Mouse (Mus musculus) heart, embryonic 14.5 days (tissue): ENCODE data around the gene Myo1a. TPM values are rescaled to one million over a fixed set of nuclear protein-coding genes. Genes with fewer than 3 reads are reported as not detected.

Source experiments
- ATAC-seq: fragments of 200-750 bp; cut with Nextera tagmentation; 2 replicates; pipeline ENCODE4 v1.8.0; 2017; ENCODE audit warnings: low read depth, moderate TSS enrichment; ENCODE audit not compliant: insufficient number of reproducible peaks, insufficient read depth, low FRiP score
- H3K27ac ChIP-seq, 2 experiments: fragments of 200-500 bp in 1 of 2; fragments of 300-500 bp in 1 of 2; sonication (generic) in 1 of 2; replicated peaks in 1 of 2; 2 replicates each; pipeline ENCODE4 v1.5.1; 2012 to 2014; ENCODE audit warnings: low read depth in 2 of 2, low read length in 2 of 2, control low read depth in 1 of 2, mild to moderate bottlenecking in 1 of 2, mixed read lengths in 1 of 2; ENCODE audit not compliant: control insufficient read depth in 1 of 2, insufficient read depth in 1 of 2
- H3K27me3 ChIP-seq: fragments of 300-500 bp; sonication (generic); 2 replicates; pipeline ENCODE4 v1.6.1; 2014; ENCODE audit warnings: mild to moderate bottlenecking, low read length, control low read depth; ENCODE audit not compliant: control insufficient read depth, insufficient read depth
- H3K36me3 ChIP-seq: fragments of 300-500 bp; sonication (generic); 2 replicates; pipeline ENCODE4 v1.6.1; 2014; ENCODE audit warnings: mild to moderate bottlenecking, control low read depth, low read length, mixed read lengths; ENCODE audit not compliant: control insufficient read depth, insufficient read depth
- H3K4me1 ChIP-seq, 2 experiments: fragments of 200-500 bp in 1 of 2; fragments of 300-500 bp in 1 of 2; sonication (generic) in 1 of 2; 2 replicates each; pipeline ENCODE4 v1.6.1; 2012 to 2014; ENCODE audit warnings: low read length in 2 of 2, control low read depth in 1 of 2, mixed read lengths in 1 of 2; ENCODE audit not compliant: control insufficient read depth in 2 of 2, insufficient read depth in 2 of 2
- H3K4me2 ChIP-seq: fragments of 300-500 bp; sonication (generic); 2 replicates; pipeline ENCODE4 v1.6.1; 2014; ENCODE audit warnings: mild to moderate bottlenecking, low read length
- H3K4me3 ChIP-seq, 2 experiments: fragments of 200-500 bp in 1 of 2; fragments of 300-500 bp in 1 of 2; sonication (generic) in 1 of 2; 2 replicates each; pipeline ENCODE4 v1.5.1; 2012 to 2014; ENCODE audit warnings: low read length in 2 of 2, mild to moderate bottlenecking in 2 of 2, control low read depth in 1 of 2, low read depth in 1 of 2, moderate library complexity in 1 of 2; ENCODE audit not compliant: control insufficient read depth in 1 of 2, insufficient read depth in 1 of 2
- H3K9ac ChIP-seq: fragments of 300-500 bp; sonication (generic); 2 replicates; pipeline ENCODE4 v1.6.1; 2014; ENCODE audit warnings: mild to moderate bottlenecking, low read length
- H3K9me3 ChIP-seq: fragments of 300-500 bp; sonication (generic); 2 replicates; pipeline ENCODE4 v1.6.1; 2016; ENCODE audit warnings: low read length, control low read depth; ENCODE audit not compliant: control insufficient read depth
- WGBS: fragments of 180-500 bp; shearing (Covaris S2); extraction: QIAGEN DNeasy Blood & Tissue Kit; methylation state at CpG from one replicate; pipeline ENCODE4 v1.1.7; 2014; 5-methylcytosine and 5-hydroxymethylcytosine counted together
- polyA plus RNA-seq: library from polyadenylated mRNA; unstranded; fragments of >200 nt; fragmentation: Nextera tagmentation; extraction: Ambion mirVana; gene quantifications from 2 replicates; pipeline ENCODE4 v1.2.1, GENCODE M21; 2014

Gene Myo1a
- polyA plus RNA-seq, 1 experiment from 2014 or later = 0.12 TPM

DNA sequence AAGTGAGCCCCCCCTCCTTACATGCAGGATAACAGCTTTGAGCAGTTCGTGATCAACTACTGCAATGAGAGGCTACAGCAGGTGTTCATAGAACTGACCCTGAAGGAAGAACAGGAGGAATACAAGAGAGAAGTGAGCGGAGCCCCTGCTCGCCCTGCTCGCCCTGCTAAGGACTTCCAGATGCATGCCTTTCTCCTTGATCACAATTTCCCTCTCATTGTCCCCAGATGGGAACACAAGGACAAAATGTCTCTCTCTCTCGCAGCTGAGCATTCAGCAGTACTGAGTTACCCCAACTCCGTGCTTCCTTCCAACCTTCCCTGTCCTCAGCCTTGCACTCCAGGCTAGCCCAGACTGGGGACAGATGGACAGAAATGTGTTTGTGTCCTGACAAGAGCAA lies 7.8 kb downstream of the Myo1a start:
- WGBS = 61% methylated on average over 6 of the region's 6 CpGs
- H3K27me3 ChIP-seq = no peaks in the 10 kb centered on the region
- H3K4me1 ChIP-seq = peaks cover under 1 to 5% of the 10 kb centered on the region in 2 experiments
- no peaks in the 10 kb centered on the region for H3K9me3 ChIP-seq
- H3K4me3 ChIP-seq = no peak overlapping the region
- no peak overlapping the region for H3K9ac ChIP-seq
- no peak for ATAC-seq
- H3K27ac ChIP-seq = no peak overlapping the region
- H3K4me2 ChIP-seq = no peak overlapping the region
- no peaks in the 10 kb centered on the region for H3K36me3 ChIP-seq

DNA sequence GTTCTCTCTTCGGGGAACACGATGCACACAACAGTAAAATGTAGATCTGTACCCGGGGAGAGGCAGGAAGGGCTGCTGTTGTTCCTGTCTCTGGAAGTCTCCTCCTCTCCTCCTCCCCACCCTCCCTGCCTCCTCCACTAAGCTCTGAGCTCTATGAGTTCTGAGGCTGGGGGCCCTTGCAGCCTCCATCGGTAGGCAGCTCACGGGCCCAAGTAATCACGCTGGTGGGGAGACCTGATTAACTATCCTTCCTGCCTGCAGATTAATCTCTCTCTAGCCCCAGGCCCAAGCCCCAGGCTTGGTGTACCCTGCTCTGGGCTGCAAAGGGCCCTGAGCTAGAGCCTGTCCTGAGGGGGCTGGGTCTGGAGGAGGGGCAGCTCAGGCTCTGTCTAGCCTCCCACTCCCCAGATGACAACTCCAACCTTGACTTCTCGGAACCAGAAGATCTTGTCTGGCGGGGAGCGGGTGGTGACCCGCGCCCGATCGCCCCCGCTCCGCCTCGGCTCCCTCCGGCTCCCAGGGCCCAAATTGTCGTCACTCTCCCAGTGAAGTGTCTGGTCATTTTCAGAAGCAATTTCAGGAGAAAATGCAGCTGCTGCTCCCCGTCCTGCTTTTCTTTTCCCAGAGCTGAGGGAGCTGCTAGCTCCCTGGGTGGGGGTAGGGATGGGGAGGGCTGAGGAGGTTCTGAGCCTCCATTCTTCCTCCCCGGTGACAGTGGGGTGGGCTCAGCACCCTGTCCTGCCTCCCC lies 16.9 kb downstream of the Myo1a start:
- no peaks in the 10 kb centered on the region for H3K36me3 ChIP-seq
- peaks cover 0 to 6% of the 10 kb centered on the region in 2 experiments; a peak in 2 of 4 replicates for H3K4me1 ChIP-seq
- H3K9ac ChIP-seq = peak overlapping the region; percentile 54; the same call in 1 of the 2 replicates
- WGBS = 6% methylated on average over 20 of the region's 20 CpGs
- H3K9me3 ChIP-seq = no peaks in the 10 kb centered on the region
- peak overlapping the region in 1 of 2 experiments; percentile 10; a peak in 1 of 4 replicates for H3K4me3 ChIP-seq
- no peak for ATAC-seq
- H3K27ac ChIP-seq = no peak overlapping the region
- H3K27me3 ChIP-seq = peaks cover 21% of the 10 kb centered on the region
- peak overlapping the region; percentile 41 for H3K4me2 ChIP-seq

DNA sequence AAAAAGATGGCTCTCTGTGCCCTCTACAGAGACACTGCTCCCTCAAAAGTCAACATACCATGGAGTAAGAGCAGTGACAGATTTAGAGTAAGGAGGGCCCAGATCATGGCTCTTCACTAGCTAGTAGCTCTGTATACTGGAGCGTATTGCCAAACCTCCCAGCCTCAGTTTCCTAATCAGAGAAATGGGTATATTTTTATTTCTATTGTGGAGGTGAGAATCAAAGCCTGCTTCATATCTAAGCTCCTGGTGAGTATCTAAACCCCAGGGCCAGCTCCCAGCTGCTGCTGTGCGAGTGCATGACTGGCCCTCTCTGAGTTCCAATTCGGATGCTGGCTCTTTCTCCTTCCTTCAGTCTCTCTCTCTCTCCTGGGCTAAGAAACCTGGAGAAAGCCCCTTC lies 19.2 kb downstream of the Myo1a start, which contains the start of gene Tac2:
Tac2 (plus strand) TSS at position 301 of the 400 bp plus-strand sequence.
- 76% methylated on average over 3 of the region's 3 CpGs for WGBS
- Histone ChIP-seq H3K27ac (no peak within 1 kb of the TSS), H3K4me2 (no peak within 1 kb of the TSS), H3K36me3 (no peaks in the 10 kb centered on the region), H3K4me3 (no peak within 1 kb of the TSS), H3K9me3 (no peaks in the 10 kb centered on the region), H3K27me3 (peaks cover 28% of the 10 kb centered on the region), H3K4me1 (peaks cover 0 to 6% of the 10 kb centered on the region in 2 experiments; a peak in 2 of 4 replicates), H3K9ac (no peak within 1 kb of the TSS)
- no peak for ATAC-seq

DNA sequence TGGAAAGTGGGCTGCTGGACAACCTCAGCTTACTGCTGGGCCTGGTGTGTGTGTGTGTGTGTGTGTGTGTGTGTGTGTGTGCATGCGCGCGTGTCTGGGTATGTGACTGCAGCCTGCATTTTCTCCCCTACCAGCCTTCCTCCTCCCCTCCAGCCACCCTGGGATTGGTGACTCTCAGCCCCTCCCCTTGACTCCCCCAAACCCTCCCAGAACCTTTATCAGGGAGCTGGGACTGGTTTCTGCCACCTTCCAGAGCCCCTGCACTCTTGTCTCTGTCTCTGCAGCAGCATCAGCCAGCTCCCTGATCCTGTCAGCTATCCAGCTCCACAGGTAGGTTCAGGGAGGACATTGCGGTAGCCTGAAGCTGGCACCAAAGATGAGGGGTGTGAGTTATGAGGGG lies 20.2 kb downstream of the Myo1a start:
- peaks cover 28% of the 10 kb centered on the region for H3K27me3 ChIP-seq
- H3K4me2 ChIP-seq = no peak overlapping the region
- no peak overlapping the region for H3K27ac ChIP-seq
- H3K4me3 ChIP-seq = no peak overlapping the region
- no peak for ATAC-seq
- H3K9ac ChIP-seq = no peak overlapping the region
- H3K36me3 ChIP-seq = no peaks in the 10 kb centered on the region
- H3K9me3 ChIP-seq = no peaks in the 10 kb centered on the region
- H3K4me1 ChIP-seq = peaks cover 0 to 6% of the 10 kb centered on the region in 2 experiments; a peak in 2 of 4 replicates
- 36% methylated on average over 4 of the region's 4 CpGs for WGBS

DNA sequence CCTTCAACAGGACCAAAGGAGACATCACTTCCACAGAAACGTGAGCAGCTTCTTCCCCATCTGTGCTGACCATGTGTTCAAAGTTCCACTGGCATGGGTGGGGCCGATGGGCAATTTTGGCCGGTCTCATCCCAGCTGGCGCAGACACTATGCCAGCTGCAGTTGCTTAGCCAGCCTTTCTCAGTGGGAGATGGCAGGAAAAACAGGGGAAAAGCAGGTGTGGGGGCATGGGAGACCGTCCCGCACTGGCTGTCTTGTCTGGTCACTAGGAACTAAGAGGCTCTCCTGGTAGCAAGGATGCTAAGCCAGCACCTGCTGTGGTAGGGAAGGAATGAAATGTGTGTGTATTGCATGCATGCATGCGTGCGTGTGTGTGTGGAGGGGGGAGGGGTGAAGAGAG lies 23.5 kb downstream of the Myo1a start:
- no peaks in the 10 kb centered on the region for H3K4me1 ChIP-seq
- 73% methylated on average over 8 of the region's 8 CpGs for WGBS
- no peak overlapping the region for H3K4me2 ChIP-seq
- no peak overlapping the region for H3K4me3 ChIP-seq
- H3K27me3 ChIP-seq = peaks cover 11% of the 10 kb centered on the region; the same call in 1 of the 2 replicates
- no peak overlapping the region for H3K27ac ChIP-seq
- no peaks in the 10 kb centered on the region for H3K9me3 ChIP-seq
- ATAC-seq = no peak
- no peaks in the 10 kb centered on the region for H3K36me3 ChIP-seq
- H3K9ac ChIP-seq = no peak overlapping the region

DNA sequence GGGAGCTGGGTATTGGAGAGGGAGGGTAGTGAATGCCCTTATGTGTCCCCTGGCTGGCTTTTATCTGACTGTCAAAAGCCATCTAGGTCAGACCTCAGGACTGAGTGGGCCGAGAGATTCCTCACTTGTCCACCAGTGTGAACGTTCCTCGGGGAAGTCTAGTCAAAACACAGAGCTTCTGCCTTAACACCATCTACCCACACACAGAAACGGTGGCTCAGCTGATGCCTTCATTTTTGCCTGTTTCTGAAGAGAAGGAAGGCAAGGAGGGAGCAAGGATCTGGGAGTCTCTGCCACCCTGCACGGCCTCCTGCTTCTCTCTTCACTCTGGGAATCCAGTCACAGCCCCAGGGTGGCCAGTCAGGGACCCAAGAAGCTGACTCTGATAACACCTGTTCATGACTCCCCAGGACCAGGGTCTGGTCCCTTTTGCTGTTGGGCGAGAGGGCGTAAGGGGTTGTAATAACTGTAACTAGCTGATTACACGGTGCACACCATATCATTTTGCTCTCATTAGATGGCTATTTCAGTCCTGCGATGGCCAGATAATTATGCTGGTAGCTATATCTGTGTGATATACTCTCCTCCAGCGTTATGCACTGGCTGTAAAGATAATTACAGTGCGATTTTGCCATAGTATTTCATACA lies 25.4 kb downstream of the Myo1a start:
- Histone ChIP-seq H3K4me2 (no peak overlapping the region), H3K27ac (no peak overlapping the region), H3K4me3 (no peak overlapping the region), H3K9ac (no peak overlapping the region), H3K27me3 (peaks cover 8% of the 10 kb centered on the region; the same call in 1 of the 2 replicates), H3K4me1 (peaks cover 0 to 3% of the 10 kb centered on the region in 2 experiments; a peak in 1 of 4 replicates), H3K9me3 (no peaks in the 10 kb centered on the region), H3K36me3 (no peaks in the 10 kb centered on the region)
- 61% methylated on average over 11 of the region's 11 CpGs for WGBS
- ATAC-seq = no peak

DNA sequence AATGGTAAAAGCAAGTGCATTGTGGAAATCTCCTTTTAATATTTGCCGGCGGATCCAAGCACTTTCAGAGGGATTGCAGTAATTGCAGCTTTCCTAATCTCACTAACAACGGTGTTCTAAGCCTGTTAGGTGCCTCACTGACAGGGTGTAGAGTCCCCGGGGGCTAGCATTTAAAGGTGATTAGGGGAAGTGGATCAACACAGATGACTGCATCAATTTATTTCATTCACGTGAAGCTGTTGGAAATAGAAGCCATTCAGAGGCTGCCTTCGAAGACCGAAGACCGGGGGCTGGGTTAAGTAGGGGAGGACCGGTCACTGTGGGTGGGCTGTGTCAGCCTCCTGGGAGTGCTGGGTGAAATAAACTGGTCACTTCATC lies 26.0 kb downstream of the Myo1a start:
- no peak for ATAC-seq
- Histone ChIP-seq H3K27me3 (peaks cover 8% of the 10 kb centered on the region; the same call in 1 of the 2 replicates), H3K4me3 (no peak overlapping the region), H3K36me3 (no peaks in the 10 kb centered on the region), H3K4me1 (peaks cover 0 to 3% of the 10 kb centered on the region in 2 experiments; a peak in 1 of 4 replicates), H3K27ac (no peak overlapping the region), H3K9ac (no peak overlapping the region), H3K4me2 (no peak overlapping the region), H3K9me3 (no peaks in the 10 kb centered on the region)
- 60% methylated on average over 9 of the region's 9 CpGs for WGBS
